Mouse (Mus musculus): ENCODE measurements around the gene Setd7. TPM values are rescaled to one million over a fixed set of nuclear protein-coding genes. Genes with fewer than 3 reads are reported as not detected.

The Setd7 gene
- polyA plus RNA-seq, 1 experiment from 2014 or later: 8.4 TPM

GRCm38 (mm10) chr3:51570200-51570599 lies 9.5 kb upstream of the Setd7 start:
- no peaks in the 10 kb centered on the region for H3K9me3 ChIP-seq (replicated peaks; ENCODE audit: control insufficient read depth, low read length)
- H3K27ac ChIP-seq (ENCODE audit: low read depth, low read length): no peak overlapping the region
- 80% methylated on average over 4 of the region's 4 CpGs for WGBS (ENCODE audit: insufficient replicate concordance)
- H3K36me3 ChIP-seq (ENCODE audit: control insufficient read depth, insufficient read depth, low read length): no peaks in the 10 kb centered on the region
- H3K27me3 ChIP-seq (ENCODE audit: control insufficient read depth, insufficient read depth, low read length): no peaks in the 10 kb centered on the region
- ATAC-seq (replicated peaks; ENCODE audit: insufficient number of reproducible peaks, low FRiP score, low TSS enrichment): no peak
- H3K4me1 ChIP-seq (ENCODE audit: control insufficient read depth, insufficient read depth, low read length): no peaks in the 10 kb centered on the region
- H3K4me3 ChIP-seq (ENCODE audit: low read depth, low read length): no peak overlapping the region
- no peak overlapping the region for H3K4me2 ChIP-seq
- no peak overlapping the region for H3K9ac ChIP-seq (ENCODE audit: low read depth, low read length)

- Histone ChIP-seq H3K27ac (ENCODE audit: low read depth, low read length) (no peak overlapping the region), H3K9ac (ENCODE audit: low read depth, low read length) (no peak overlapping the region), H3K4me1 (ENCODE audit: control insufficient read depth, insufficient read depth, low read length) (peaks cover 9% of the 10 kb centered on the region), H3K27me3 (ENCODE audit: control insufficient read depth, insufficient read depth, low read length) (no peaks in the 10 kb centered on the region), H3K36me3 (ENCODE audit: control insufficient read depth, insufficient read depth, low read length) (0 out of 2 replicates have a peak, but pooled peaks cover 3% of the 10 kb centered on the region), H3K4me2 (peak overlapping the region; percentile 99), H3K9me3 (replicated peaks; ENCODE audit: control insufficient read depth, low read length) (no peaks in the 10 kb centered on the region), H3K4me3 (ENCODE audit: low read depth, low read length) (peak overlapping the region; percentile 87; the same call in 1 of the 2 replicates)
- WGBS (ENCODE audit: insufficient replicate concordance): 71% methylated on average over 6 of the region's 6 CpGs
- ATAC-seq (replicated peaks; ENCODE audit: insufficient number of reproducible peaks, low FRiP score, low TSS enrichment): no peak
Observed at GRCm38 (mm10) chr3:51561993-51562385, 1.3 kb upstream of the Setd7 start.

GRCm38 (mm10) chr3:51561109-51561992 lies 672 bp upstream of the Setd7 start:
- peak overlapping the region; percentile 99 for H3K9ac ChIP-seq (ENCODE audit: low read depth, low read length)
- peaks cover 9% of the 10 kb centered on the region for H3K4me1 ChIP-seq (ENCODE audit: control insufficient read depth, insufficient read depth, low read length)
- H3K27ac ChIP-seq (ENCODE audit: low read depth, low read length): peak overlapping the region; percentile 97
- peak overlapping the region; percentile 99 for H3K4me2 ChIP-seq
- no peaks in the 10 kb centered on the region for H3K27me3 ChIP-seq (ENCODE audit: control insufficient read depth, insufficient read depth, low read length)
- no peaks in the 10 kb centered on the region for H3K9me3 ChIP-seq (replicated peaks; ENCODE audit: control insufficient read depth, low read length)
- 4% methylated on average over 32 of the region's 32 CpGs for WGBS (ENCODE audit: insufficient replicate concordance)
- ATAC-seq (replicated peaks; ENCODE audit: insufficient number of reproducible peaks, low FRiP score, low TSS enrichment): peak; percentile 51
- H3K36me3 ChIP-seq (ENCODE audit: control insufficient read depth, insufficient read depth, low read length): 0 out of 2 replicates have a peak, but pooled peaks cover 3% of the 10 kb centered on the region
- peak overlapping the region; percentile 87 for H3K4me3 ChIP-seq (ENCODE audit: low read depth, low read length)

DNA sequence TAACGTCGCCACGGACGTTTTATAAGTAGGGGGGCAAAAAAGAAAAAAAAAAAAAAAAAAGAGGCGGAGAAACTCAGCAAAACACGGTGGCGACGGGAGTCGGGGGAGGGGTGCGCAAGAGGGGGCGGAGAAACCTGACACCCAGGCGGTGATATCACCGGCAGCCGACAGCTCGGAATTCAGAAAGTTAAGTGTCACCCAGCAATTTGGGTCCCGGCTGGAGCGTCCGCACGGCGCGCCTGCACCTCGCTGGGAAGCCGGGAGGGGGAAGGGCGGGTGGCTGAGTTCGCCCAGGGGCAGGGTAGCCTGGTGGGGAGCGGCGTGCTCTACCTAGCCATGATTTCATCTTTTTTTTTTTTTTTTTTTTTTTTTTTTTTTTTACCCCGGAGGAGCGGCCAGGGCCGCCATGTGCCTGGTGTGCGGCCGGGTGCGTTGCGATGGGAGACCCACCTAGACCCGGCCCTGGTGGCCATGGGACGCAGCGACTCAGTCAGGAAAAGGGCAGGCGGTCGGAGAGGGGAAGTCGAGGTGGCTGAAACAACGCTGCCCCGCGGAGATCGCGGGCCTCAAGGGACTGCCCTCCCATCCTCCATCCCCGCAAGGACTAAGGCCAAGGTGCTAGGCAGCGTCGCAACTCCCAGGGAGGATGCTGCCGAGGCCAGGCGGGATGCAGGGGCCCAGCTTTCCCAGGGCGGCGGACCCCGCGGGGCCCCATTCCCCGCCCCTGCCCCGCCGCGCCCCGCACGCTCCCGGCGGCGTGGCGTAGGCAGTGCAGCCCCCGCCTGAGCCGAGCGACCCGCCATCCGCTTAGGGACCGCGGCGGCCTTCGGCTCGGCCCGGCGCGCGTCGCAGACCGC lies 857 bp downstream of the Setd7 start:
- Histone ChIP-seq H3K4me1 (ENCODE audit: control insufficient read depth, insufficient read depth, low read length) (peaks cover 13% of the 10 kb centered on the region), H3K9ac (ENCODE audit: low read depth, low read length) (peak overlapping the region; percentile 99), H3K27me3 (ENCODE audit: control insufficient read depth, insufficient read depth, low read length) (no peaks in the 10 kb centered on the region), H3K36me3 (ENCODE audit: control insufficient read depth, insufficient read depth, low read length) (0 out of 2 replicates have a peak, but pooled peaks cover 3% of the 10 kb centered on the region), H3K4me3 (ENCODE audit: low read depth, low read length) (peak overlapping the region; percentile 87), H3K4me2 (peak overlapping the region; percentile 99), H3K27ac (ENCODE audit: low read depth, low read length) (peak overlapping the region; percentile 97), H3K9me3 (replicated peaks; ENCODE audit: control insufficient read depth, low read length) (no peaks in the 10 kb centered on the region)
- WGBS (ENCODE audit: insufficient replicate concordance): under 1% methylated on average over 66 of the region's 80 CpGs
- ATAC-seq (replicated peaks; ENCODE audit: insufficient number of reproducible peaks, low FRiP score, low TSS enrichment): peak; percentile 64

DNA sequence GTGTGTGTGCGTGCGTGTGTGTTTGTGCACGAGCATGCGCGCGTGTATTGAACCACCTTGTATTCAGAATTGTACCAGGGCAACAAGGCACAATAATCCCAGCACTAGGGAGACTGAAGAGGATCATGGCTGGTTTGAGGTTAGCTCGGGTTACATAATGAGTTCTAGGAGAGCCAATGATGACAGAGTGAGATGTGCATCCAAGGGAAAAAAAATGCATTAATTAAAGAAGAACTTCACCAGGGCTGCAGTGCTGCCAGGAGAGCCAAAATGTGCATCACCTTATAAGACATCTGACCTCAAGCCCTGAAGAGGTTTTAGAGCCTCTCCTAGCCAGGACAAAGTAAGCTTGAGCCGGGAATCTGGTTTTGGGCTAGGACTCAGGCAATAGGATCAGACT lies 5.1 kb downstream of the Setd7 start:
- Histone ChIP-seq H3K4me1 (ENCODE audit: control insufficient read depth, insufficient read depth, low read length) (peaks cover 33% of the 10 kb centered on the region), H3K9me3 (replicated peaks; ENCODE audit: control insufficient read depth, low read length) (no peaks in the 10 kb centered on the region), H3K4me2 (no peak overlapping the region), H3K27ac (ENCODE audit: low read depth, low read length) (no peak overlapping the region), H3K27me3 (ENCODE audit: control insufficient read depth, insufficient read depth, low read length) (no peaks in the 10 kb centered on the region), H3K36me3 (ENCODE audit: control insufficient read depth, insufficient read depth, low read length) (0 out of 2 replicates have a peak, but pooled peaks cover 3% of the 10 kb centered on the region), H3K4me3 (ENCODE audit: low read depth, low read length) (no peak overlapping the region), H3K9ac (ENCODE audit: low read depth, low read length) (no peak overlapping the region)
- no peak for ATAC-seq (replicated peaks; ENCODE audit: insufficient number of reproducible peaks, low FRiP score, low TSS enrichment)
- 82% methylated on average over 8 of the region's 8 CpGs for WGBS (ENCODE audit: insufficient replicate concordance)

DNA sequence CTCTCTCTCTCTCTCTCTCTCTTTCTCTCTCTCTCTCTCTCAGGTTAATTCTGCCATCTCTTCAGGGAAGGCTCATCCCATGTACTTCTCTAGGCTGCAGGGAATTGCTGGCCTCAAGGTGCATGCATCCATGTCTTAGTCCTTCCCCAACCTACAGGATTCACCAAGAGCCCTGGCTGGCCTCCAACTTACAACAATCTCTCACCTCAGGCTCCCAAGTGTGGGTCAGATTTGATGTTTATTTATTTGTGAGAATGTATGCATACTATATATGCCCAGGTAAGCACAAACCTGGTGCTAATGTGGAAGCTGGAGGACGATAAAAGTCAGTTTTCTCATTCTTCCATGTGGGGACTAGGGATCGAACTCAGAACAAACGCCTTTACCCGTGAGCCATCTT lies 5.8 kb downstream of the Setd7 start:
- Histone ChIP-seq H3K4me1 (ENCODE audit: control insufficient read depth, insufficient read depth, low read length) (peaks cover 33% of the 10 kb centered on the region), H3K27me3 (ENCODE audit: control insufficient read depth, insufficient read depth, low read length) (no peaks in the 10 kb centered on the region)

DNA sequence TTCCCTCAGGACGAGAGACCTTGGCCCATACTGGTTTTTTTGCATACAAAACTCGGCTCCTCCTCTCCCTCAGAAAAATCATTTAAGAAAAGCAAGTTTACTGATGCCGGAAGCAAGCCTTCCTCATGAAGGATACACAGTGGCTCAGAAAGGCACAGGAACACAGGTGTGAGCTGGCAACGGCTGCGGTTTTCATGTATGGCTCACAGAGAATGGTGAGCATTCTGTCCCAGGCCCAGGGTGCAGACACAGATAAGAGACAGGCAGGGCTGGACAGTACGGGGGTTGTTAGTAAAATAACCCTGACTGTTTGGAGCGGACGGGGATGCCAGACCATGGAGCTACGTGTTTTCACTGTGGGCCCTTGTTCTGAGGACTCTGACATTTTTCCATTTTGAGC lies 6.6 kb downstream of the Setd7 start:
- no peaks in the 10 kb centered on the region for H3K9me3 ChIP-seq (replicated peaks; ENCODE audit: control insufficient read depth, low read length)
- no peaks in the 10 kb centered on the region for H3K27me3 ChIP-seq (ENCODE audit: control insufficient read depth, insufficient read depth, low read length)
- H3K4me2 ChIP-seq: peak overlapping the region; percentile 34
- peaks cover 33% of the 10 kb centered on the region for H3K4me1 ChIP-seq (ENCODE audit: control insufficient read depth, insufficient read depth, low read length)
- WGBS (ENCODE audit: insufficient replicate concordance): 46% methylated on average over 9 of the region's 9 CpGs
- 0 out of 2 replicates have a peak overlapping the region, but pooled peaks have one; percentile 5 for H3K4me3 ChIP-seq (ENCODE audit: low read depth, low read length)
- H3K36me3 ChIP-seq (ENCODE audit: control insufficient read depth, insufficient read depth, low read length): peaks cover 7% of the 10 kb centered on the region; the same call in 1 of the 2 replicates
- H3K9ac ChIP-seq (ENCODE audit: low read depth, low read length): peak overlapping the region; percentile 28; the same call in 1 of the 2 replicates
- no peak for ATAC-seq (replicated peaks; ENCODE audit: insufficient number of reproducible peaks, low FRiP score, low TSS enrichment)
- peak overlapping the region; percentile 54 for H3K27ac ChIP-seq (ENCODE audit: low read depth, low read length)

More for the DNA sequence above, 5.8 kb downstream of the Setd7 start:
- Histone ChIP-seq H3K9ac (ENCODE audit: low read depth, low read length) (peak overlapping the region; percentile 28; the same call in 1 of the 2 replicates), H3K36me3 (ENCODE audit: control insufficient read depth, insufficient read depth, low read length) (peaks cover 4% of the 10 kb centered on the region; the same call in 1 of the 2 replicates), H3K27ac (ENCODE audit: low read depth, low read length) (no peak overlapping the region), H3K4me3 (ENCODE audit: low read depth, low read length) (no peak overlapping the region), H3K4me2 (no peak overlapping the region; the same call in 1 of the 2 replicates), H3K9me3 (replicated peaks; ENCODE audit: control insufficient read depth, low read length) (no peaks in the 10 kb centered on the region)
- ATAC-seq (replicated peaks; ENCODE audit: insufficient number of reproducible peaks, low FRiP score, low TSS enrichment): no peak
- WGBS (ENCODE audit: insufficient replicate concordance): 85% methylated on average over 4 of the region's 4 CpGs

DNA sequence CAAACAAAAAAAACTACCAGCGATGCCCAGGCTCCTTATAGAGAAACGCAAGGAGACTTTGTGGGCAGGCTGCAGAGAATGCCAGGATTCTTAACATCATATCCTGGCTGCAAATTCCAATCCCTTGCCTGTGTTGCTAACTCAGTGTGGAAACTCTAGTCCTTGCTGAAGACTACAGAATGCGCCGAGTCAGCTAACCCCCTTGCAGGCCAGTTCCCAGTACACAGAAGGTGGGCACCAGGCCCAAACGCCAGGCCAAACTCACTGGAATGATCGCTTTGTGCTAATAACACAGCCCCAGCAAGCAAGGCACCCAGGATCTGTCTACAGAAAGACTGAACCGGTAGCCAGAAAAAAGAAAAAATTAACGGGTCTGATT lies 7.2 kb downstream of the Setd7 start:
- no peak for ATAC-seq (replicated peaks; ENCODE audit: insufficient number of reproducible peaks, low FRiP score, low TSS enrichment)
- Histone ChIP-seq H3K4me3 (ENCODE audit: low read depth, low read length) (no peak overlapping the region), H3K9me3 (replicated peaks; ENCODE audit: control insufficient read depth, low read length) (no peaks in the 10 kb centered on the region), H3K9ac (ENCODE audit: low read depth, low read length) (peak overlapping the region; percentile 28; the same call in 1 of the 2 replicates), H3K27ac (ENCODE audit: low read depth, low read length) (peak overlapping the region; percentile 54), H3K27me3 (ENCODE audit: control insufficient read depth, insufficient read depth, low read length) (no peaks in the 10 kb centered on the region), H3K4me2 (peak overlapping the region; percentile 42), H3K36me3 (ENCODE audit: control insufficient read depth, insufficient read depth, low read length) (peaks cover 9% of the 10 kb centered on the region; the same call in 1 of the 2 replicates), H3K4me1 (ENCODE audit: control insufficient read depth, insufficient read depth, low read length) (peaks cover 30% of the 10 kb centered on the region)
- 57% methylated on average over 8 of the region's 8 CpGs for WGBS (ENCODE audit: insufficient replicate concordance)

Data from heart, embryonic 11.5 days (tissue).